Mouse (Mus musculus) kidney, postnatal 36 days (tissue): ENCODE data around the gene Mak.
"Not testable (repeated sequence)": the region's sequence is repeated elsewhere in the genome, so short reads cannot be mapped to it uniquely, and the experiment has no call there.

Experiments used
- DNase-seq, 2 experiments: peaks; one replicate each; pipeline ENCODE4 v3.0.0; 2021 to 2022; ENCODE audit warnings: mixed read lengths in 2 of 2

Gene Mak

DNA sequence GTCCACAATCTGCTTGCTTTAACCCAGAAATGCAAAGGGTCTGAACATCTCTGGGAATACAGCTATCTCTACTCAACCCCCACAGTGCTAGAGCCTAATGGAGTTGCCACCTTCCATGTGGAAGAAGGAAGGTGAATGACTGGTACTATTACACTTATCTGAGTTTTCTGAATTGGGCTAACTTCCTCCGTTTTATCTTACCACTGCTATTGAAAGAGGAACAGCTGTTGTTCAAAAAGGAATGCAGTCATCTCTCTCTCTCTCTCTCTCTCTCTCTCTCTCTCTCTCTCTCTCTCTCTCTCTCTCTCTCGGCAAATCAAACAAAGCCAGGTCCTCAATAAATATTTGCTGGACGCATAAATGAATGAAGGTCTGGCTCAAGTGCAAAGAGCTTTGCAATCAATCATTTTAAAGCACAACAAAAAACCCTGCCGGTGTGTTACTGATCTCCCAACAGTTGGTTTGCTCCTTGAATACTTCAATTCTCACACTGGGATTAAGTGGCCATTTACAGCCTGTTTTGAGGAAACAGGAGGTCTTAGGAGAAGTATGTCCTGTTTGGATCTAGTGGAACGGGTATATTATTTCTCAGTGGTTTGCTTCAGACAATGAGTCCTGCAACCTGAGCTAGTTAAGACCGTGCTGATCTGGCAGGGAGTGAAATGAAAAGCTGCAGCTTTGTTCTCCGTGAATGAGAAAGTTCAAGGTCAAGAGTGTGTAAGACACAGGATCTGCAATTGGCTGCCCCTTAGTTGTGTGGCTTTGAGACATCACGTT, 84.8 kb downstream of the Mak start:
- DNase-seq = no peak

- no peak for DNase-seq
Measured at GRCm38 (mm10) chr13:40988418-40988817, 91.1 kb downstream of the Mak start.

DNA sequence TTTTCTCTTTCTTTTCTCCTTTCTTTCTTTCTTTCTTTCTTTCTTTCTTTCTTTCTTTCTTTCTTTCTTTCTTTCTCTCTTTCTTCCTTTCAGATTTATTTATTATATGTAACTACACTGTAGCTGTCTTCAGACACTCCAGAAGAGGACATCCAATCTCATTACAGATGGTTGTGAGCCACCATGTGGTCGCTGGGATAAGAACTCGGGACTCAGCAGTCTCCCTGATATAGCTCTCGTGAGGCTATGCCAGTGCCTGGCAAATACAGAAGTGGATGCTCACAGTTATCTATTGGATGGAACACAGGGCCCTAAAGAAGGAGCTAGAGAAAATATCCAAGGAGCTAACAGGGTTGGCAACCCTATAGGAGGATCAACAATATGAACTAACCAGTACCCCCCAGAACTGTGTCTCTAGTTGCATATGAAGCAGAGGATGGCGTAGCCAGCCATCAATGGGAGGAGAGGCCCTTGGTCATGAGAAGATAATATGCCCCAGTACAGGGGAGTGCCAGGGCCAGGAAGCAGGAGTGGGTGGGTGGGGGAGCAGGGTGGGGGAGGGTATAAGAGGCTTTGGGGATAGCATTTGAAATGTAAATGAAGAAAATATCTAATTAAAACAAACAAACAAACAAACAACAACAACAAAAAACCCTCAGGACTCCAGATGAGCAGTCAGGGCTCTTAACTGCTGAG, 91.8 kb downstream of the Mak start:
- not testable (repeated sequence) for DNase-seq

- DNase-seq = no peak
Measured at GRCm38 (mm10) chr13:40986081-40986480, 93.4 kb downstream of the Mak start.

GRCm38 (mm10) chr13:40982759-40983158, 96.7 kb downstream of the Mak start:
- DNase-seq = no peak

GRCm38 (mm10) chr13:40979321-40979720, 100.2 kb downstream of the Mak start:
- peak; percentile 61 to 77 for DNase-seq

GRCm38 (mm10) chr13:40978652-40979051, 100.9 kb downstream of the Mak start:
- peak; percentile 29 to 57 for DNase-seq

DNA sequence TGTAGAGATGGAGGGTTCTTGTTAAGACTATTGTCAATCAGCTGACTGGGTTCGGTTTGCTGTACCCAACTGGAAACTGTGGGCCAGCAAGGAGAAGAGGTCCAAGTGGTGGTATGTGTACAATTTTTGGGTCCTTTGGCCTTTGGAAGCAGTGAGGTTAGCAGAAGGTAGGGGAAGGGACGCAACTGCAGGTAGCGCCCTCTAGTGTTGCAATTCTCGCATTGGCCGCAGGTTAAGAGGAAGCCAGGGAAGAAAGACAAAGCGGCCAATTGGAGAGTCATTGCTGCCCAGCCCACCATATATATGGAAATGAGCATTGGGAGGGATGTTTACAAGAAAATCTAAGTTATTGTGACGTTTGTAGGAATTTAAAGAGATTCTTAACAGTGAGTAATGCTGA, 101.9 kb downstream of the Mak start:
- peak; percentile 67 to 82 for DNase-seq
